26 mouse cellular contexts compared by ENCODE assay signal in genomic region chr9:118814461-118814860, GRCm38 (mm10).
DNase-seq lines count a peak whose midpoint lies in the region; ATAC-seq and TF ChIP-seq lines count a peak whose summit lies in the region.
"Had no signal": no experiment of that assay in that cellular context is flagged by ENCODE, and none has a peak within 500 bp of the region (broad histone marks: within the 10 kb centered on the region; RNA-seq: fewer than 3 reads in every experiment).

No protein-coding gene starts in this region.

- WGBS in hindbrain, embryonic 12.5 days = 77% methylated on average over 8 of the region's 8 CpGs
- WGBS in hindbrain, embryonic 11.5 days = 78% methylated on average over 8 of the region's 8 CpGs
- WGBS in kidney, postnatal 0 days = 22% methylated on average over 8 of the region's 8 CpGs

- TF ChIP-seq CTCF in kidney, postnatal 0 days (IDR thresholded peaks at IDR 0.05; ENCODE audit: low read depth) = no peak

- H3K27me3 ChIP-seq in hindbrain, embryonic 12.5 days = no peaks in the 10 kb centered on the region
- H3K27me3 ChIP-seq in hindbrain, embryonic 11.5 days (ENCODE audit: control insufficient read depth, insufficient read depth, low read length) = no peaks in the 10 kb centered on the region
- no peaks in the 10 kb centered on the region for H3K27me3 ChIP-seq in kidney, postnatal 0 days (ENCODE audit: insufficient read depth, low read length)
- H3K27me3 ChIP-seq: forebrain, embryonic 12.5 days; hindbrain, embryonic 15.5 days; limb, embryonic 12.5 days; liver, embryonic 12.5 days had no signal

- no peak for ATAC-seq in hindbrain, embryonic 12.5 days (ENCODE audit: low FRiP score)
- no peak for ATAC-seq in hindbrain, embryonic 11.5 days (ENCODE audit: low FRiP score)
- no peak for ATAC-seq in kidney, postnatal 0 days (replicated peaks; ENCODE audit: low FRiP score, low read depth)
- ATAC-seq in CD4-positive, CD25-positive, alpha-beta regulatory T cell, adult 4 months = peak; percentile 61
- ATAC-seq: intestine, embryonic 16.5 days; liver, embryonic 12.5 days had no signal

- DNase-seq in hindbrain, embryonic 11.5 days (ENCODE audit: low spot score) = no peak
- no peak for DNase-seq in kidney, postnatal 0 days (ENCODE audit: low spot score)
- DNase-seq in kidney, postnatal 4 days = no peak
- peak; percentile 61 for DNase-seq in naive thymus-derived CD4-positive, alpha-beta T cell, adult 2 months (ENCODE audit: low read depth)
- no peak for DNase-seq in ovary, postnatal 10 days (ENCODE audit: low spot score)
- DNase-seq: cerebellum, adult 11-12 months; cerebellum, postnatal 10 days; gastrocnemius, postnatal 36 days; heart, adult 2 months; heart, postnatal 14 days; kidney, postnatal 14 days; layer of hippocampus, postnatal 36 days; lung, adult 18-20 months; lung, postnatal 10 days; thymus, adult 18-20 months; thymus, postnatal 36 days had no signal

- H3K9ac ChIP-seq in hindbrain, embryonic 12.5 days = no peak overlapping the region
- no peak overlapping the region for H3K9ac ChIP-seq in hindbrain, embryonic 11.5 days (ENCODE audit: low read depth, low read length)
- H3K9ac ChIP-seq in kidney, postnatal 0 days (ENCODE audit: low read depth, low read length) = no peak overlapping the region
- H3K9ac ChIP-seq: forebrain, embryonic 12.5 days; heart, embryonic 13.5 days; hindbrain, embryonic 15.5 days; limb, embryonic 12.5 days; liver, embryonic 12.5 days had no signal

- H3K9me3 ChIP-seq in hindbrain, embryonic 12.5 days (replicated peaks) = peaks cover 4% of the 10 kb centered on the region; the same call in 1 of the 2 replicates
- H3K9me3 ChIP-seq in hindbrain, embryonic 11.5 days (ENCODE audit: control insufficient read depth, low read length) = no peaks in the 10 kb centered on the region
- H3K9me3 ChIP-seq in kidney, postnatal 0 days (replicated peaks; ENCODE audit: low read length) = no peaks in the 10 kb centered on the region
- H3K9me3 ChIP-seq: forebrain, embryonic 12.5 days; heart, embryonic 13.5 days; hindbrain, embryonic 15.5 days; liver, embryonic 12.5 days had no signal

- peak overlapping the region; percentile 8; the same call in 1 of the 2 replicates for H3K27ac ChIP-seq in hindbrain, embryonic 12.5 days
- H3K27ac ChIP-seq in hindbrain, embryonic 11.5 days (ENCODE audit: low read depth, low read length) = no peak overlapping the region
- no peak overlapping the region for H3K27ac ChIP-seq in kidney, postnatal 0 days
- H3K27ac ChIP-seq: forebrain, embryonic 12.5 days; heart, adult 2 months; heart, embryonic 13.5 days; hindbrain, embryonic 15.5 days; limb, embryonic 12.5 days; liver, embryonic 12.5 days; midbrain, embryonic 10.5 days had no signal

- no peak overlapping the region for H3K4me2 ChIP-seq in hindbrain, embryonic 12.5 days (replicated peaks)
- no peak overlapping the region for H3K4me2 ChIP-seq in hindbrain, embryonic 11.5 days (replicated peaks; ENCODE audit: low read depth, low read length)
- H3K4me2 ChIP-seq in kidney, postnatal 0 days (ENCODE audit: low read length) = peak overlapping the region; percentile 11; the same call in 1 of the 2 replicates
- H3K4me2 ChIP-seq: forebrain, embryonic 12.5 days; heart, embryonic 13.5 days; hindbrain, embryonic 15.5 days; limb, embryonic 12.5 days; liver, embryonic 12.5 days had no signal

- H3K4me3 ChIP-seq in hindbrain, embryonic 12.5 days = no peak overlapping the region
- no peak overlapping the region for H3K4me3 ChIP-seq in hindbrain, embryonic 11.5 days (ENCODE audit: low read depth, low read length)
- no peak overlapping the region for H3K4me3 ChIP-seq in kidney, postnatal 0 days (replicated peaks; ENCODE audit: low read depth, low read length)
- H3K4me3 ChIP-seq: erythroblast, embryonic 14.5 days; forebrain, embryonic 12.5 days; heart, adult 2 months; heart, embryonic 13.5 days; hindbrain, embryonic 15.5 days; limb, embryonic 12.5 days; liver, embryonic 12.5 days; midbrain, embryonic 10.5 days had no signal

- peaks cover 9% of the 10 kb centered on the region for H3K4me1 ChIP-seq in hindbrain, embryonic 12.5 days
- no peaks in the 10 kb centered on the region for H3K4me1 ChIP-seq in hindbrain, embryonic 11.5 days (replicated peaks; ENCODE audit: control insufficient read depth, insufficient read depth, low read length)
- 0 out of 2 replicates have a peak, but pooled peaks cover 4% of the 10 kb centered on the region for H3K4me1 ChIP-seq in kidney, postnatal 0 days (replicated peaks; ENCODE audit: insufficient read depth, low read length)
- H3K4me1 ChIP-seq: heart, embryonic 13.5 days; liver, embryonic 12.5 days; midbrain, embryonic 10.5 days had no signal

- H3K36me3 ChIP-seq in hindbrain, embryonic 12.5 days = no peaks in the 10 kb centered on the region
- no peaks in the 10 kb centered on the region for H3K36me3 ChIP-seq in hindbrain, embryonic 11.5 days (ENCODE audit: control insufficient read depth, insufficient read depth, low read length)
- no peaks in the 10 kb centered on the region for H3K36me3 ChIP-seq in kidney, postnatal 0 days (ENCODE audit: insufficient read depth, low read length)
- H3K36me3 ChIP-seq: forebrain, embryonic 12.5 days; hindbrain, embryonic 15.5 days; liver, embryonic 12.5 days; midbrain, embryonic 10.5 days had no signal
